Mouse (Mus musculus): ENCODE measurements at regions not wholly inside any gene's neighbourhood (a gene's known extent, or its start where the extent isn't known, plus 50 kb on each side); places are given as distances from the start of the nearest gene placed in this dataset.
A peak's percentile ranks its signal among the peaks of the same experiment; 100 is the strongest.
"Not testable (repeated sequence)": the region's sequence is repeated elsewhere in the genome, so short reads cannot be mapped to it uniquely, and the experiment has no call there.

- DNase-seq, result no peak
- Histone ChIP-seq H3K4me2 (no peak overlapping the region), H3K36me3 (ENCODE audit: insufficient read depth) (no peaks in the 10 kb centered on the region), H3K4me1 (ENCODE audit: insufficient read depth) (no peaks in the 10 kb centered on the region), H3K9me3 (ENCODE audit: low read depth, low read length) (no peaks in the 10 kb centered on the region), H3K27ac (ENCODE audit: low read depth) (no peak overlapping the region), H3K9ac (no peak overlapping the region), H3K4me3 (ENCODE audit: low read depth, low read length) (no peak overlapping the region), H3K27me3 (ENCODE audit: insufficient read depth, low read length) (no peaks in the 10 kb centered on the region)
- ATAC-seq (ENCODE audit: insufficient read depth), result no peak
- TF ChIP-seq CTCF (IDR thresholded peaks at IDR 0.05; ENCODE audit: low read depth), result no peak
- 57% methylated on average over 7 of the region's 7 CpGs for WGBS
These were observed 207.5 kb upstream of the Kcnj3 start for GRCm38 (mm10) chr2:55228131-55228797.

DNA sequence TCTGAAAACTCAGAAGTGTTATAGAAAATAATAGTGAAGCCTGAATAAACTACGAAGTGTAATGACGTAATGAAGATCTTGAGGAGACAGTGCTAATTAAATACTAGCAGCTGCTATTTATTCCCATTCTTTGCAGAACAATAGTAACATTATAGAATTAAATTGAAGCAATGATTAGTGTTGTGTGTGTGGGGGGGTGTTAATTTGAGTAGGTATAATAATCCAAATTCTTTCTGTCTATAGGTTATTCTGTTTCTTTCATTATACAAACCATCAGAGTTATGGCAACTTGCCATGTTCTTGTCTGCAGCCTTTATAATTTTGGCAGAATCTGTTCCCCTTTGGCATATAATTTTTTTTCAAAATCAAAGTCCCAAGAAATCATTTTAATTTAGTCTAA, 203.9 kb upstream of the Kcnj3 start:
- Histone ChIP-seq H3K4me1 (ENCODE audit: insufficient read depth) (no peaks in the 10 kb centered on the region), H3K4me3 (ENCODE audit: low read depth, low read length) (no peak overlapping the region), H3K4me2 (no peak overlapping the region), H3K9ac (no peak overlapping the region), H3K9me3 (ENCODE audit: low read depth, low read length) (no peaks in the 10 kb centered on the region), H3K27me3 (ENCODE audit: insufficient read depth, low read length) (no peaks in the 10 kb centered on the region), H3K27ac (ENCODE audit: low read depth) (no peak overlapping the region), H3K36me3 (ENCODE audit: insufficient read depth) (no peaks in the 10 kb centered on the region)
- no peak for TF ChIP-seq CTCF (IDR thresholded peaks at IDR 0.05; ENCODE audit: low read depth)
- no peak for ATAC-seq (ENCODE audit: insufficient read depth)
- WGBS, result 80% methylated on average over 2 of the region's 2 CpGs
- DNase-seq, result no peak

DNA sequence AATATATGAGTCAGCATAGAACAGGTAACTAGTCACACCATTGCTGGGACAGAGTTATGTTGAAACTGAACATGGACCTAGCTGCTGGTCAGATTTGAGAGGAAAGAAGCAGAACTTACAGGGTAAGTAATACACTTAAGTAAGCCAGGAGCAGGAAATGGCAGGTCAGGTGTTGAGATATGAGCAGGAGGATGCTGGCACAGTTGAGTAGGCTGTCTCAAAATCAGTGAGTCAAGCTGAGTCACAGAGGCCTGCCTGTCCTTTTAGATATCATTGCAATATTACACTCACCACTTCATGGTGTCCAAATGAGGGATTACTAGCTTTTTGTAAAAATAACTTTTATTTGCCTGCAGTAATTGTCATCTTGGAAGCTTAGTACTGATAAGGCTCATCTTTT, 182.6 kb upstream of the Kcnj3 start:
- Histone ChIP-seq H3K9ac (no peak overlapping the region), H3K36me3 (ENCODE audit: insufficient read depth) (no peaks in the 10 kb centered on the region), H3K27ac (ENCODE audit: low read depth) (no peak overlapping the region), H3K4me2 (no peak overlapping the region), H3K4me3 (ENCODE audit: low read depth, low read length) (no peak overlapping the region), H3K4me1 (ENCODE audit: insufficient read depth) (no peaks in the 10 kb centered on the region), H3K9me3 (ENCODE audit: low read depth, low read length) (no peaks in the 10 kb centered on the region), H3K27me3 (ENCODE audit: insufficient read depth, low read length) (no peaks in the 10 kb centered on the region)
- ATAC-seq (ENCODE audit: insufficient read depth) (no peak), DNase-seq (no peak)
- no peak for TF ChIP-seq CTCF (IDR thresholded peaks at IDR 0.05; ENCODE audit: low read depth)

DNA sequence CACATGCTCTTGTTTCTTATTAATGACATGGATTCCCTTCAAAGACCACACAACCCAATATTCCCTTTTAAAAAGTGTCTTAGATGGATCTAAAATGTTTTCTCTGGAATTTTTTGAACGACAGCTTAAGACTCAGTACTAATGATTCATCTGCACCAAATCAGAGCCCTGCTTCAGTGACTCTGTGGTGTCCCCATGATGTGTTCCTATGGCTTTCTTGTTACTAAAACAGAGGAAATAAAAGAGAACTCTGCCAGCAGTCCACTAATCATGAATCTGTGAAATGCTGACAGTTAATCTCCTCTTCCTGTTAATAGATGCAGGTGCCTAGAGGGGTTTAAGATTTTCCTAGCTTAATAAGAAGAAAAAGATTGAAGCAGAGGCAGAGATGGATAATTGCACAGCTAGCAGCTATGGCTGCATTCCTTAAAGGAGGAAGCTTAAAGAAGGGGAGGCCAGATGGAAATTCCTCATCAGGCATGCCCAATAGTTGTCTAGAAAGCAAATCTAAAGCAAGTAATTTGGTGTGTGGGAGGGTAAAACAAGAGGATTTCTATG, 173.0 kb upstream of the Kcnj3 start:
- Histone ChIP-seq H3K9ac (no peak overlapping the region), H3K36me3 (ENCODE audit: insufficient read depth) (no peaks in the 10 kb centered on the region), H3K27me3 (ENCODE audit: insufficient read depth, low read length) (no peaks in the 10 kb centered on the region), H3K9me3 (ENCODE audit: low read depth, low read length) (no peaks in the 10 kb centered on the region), H3K27ac (ENCODE audit: low read depth) (no peak overlapping the region), H3K4me3 (ENCODE audit: low read depth, low read length) (no peak overlapping the region), H3K4me2 (no peak overlapping the region), H3K4me1 (ENCODE audit: insufficient read depth) (no peaks in the 10 kb centered on the region)
- no peak for ATAC-seq (ENCODE audit: insufficient read depth)
- no peak for DNase-seq
- TF ChIP-seq CTCF (IDR thresholded peaks at IDR 0.05; ENCODE audit: low read depth), result no peak
- WGBS, result 49% methylated on average over 1 of the region's 1 CpGs

DNA sequence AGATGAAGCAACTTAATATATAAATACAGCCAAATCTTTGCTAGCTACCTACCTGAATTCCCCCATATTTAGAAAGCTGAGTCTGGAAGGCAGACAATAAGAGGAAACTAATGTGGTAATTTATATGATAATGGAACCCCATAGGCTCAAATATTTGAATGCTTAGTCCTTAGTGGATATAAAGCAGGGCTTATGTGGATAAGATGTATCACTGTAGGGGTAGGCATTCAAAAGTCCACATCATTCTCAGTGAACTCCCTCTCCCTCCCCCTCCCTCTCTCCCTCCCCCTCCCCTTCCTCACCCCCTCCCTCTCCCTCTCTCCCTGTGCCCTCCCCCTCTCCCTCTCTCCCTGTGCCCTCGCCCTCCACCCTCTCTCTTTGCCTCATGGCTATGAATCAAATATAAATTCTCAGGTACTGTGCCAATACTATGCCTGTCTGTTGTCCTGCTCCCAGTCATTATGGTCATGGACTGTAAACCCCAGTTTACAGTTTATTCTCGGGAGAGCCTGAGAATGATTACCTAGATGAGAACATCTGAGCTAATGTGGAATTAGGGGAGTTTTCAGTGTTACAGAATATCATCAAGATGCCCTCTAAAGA, 171.8 kb upstream of the Kcnj3 start:
- H3K4me1 ChIP-seq (ENCODE audit: insufficient read depth), result no peaks in the 10 kb centered on the region
- H3K27me3 ChIP-seq (ENCODE audit: insufficient read depth, low read length), result no peaks in the 10 kb centered on the region
- H3K36me3 ChIP-seq (ENCODE audit: insufficient read depth), result no peaks in the 10 kb centered on the region
- no peak overlapping the region for H3K4me2 ChIP-seq
- H3K4me3 ChIP-seq (ENCODE audit: low read depth, low read length), result no peak overlapping the region
- no peaks in the 10 kb centered on the region for H3K9me3 ChIP-seq (ENCODE audit: low read depth, low read length)
- DNase-seq (no peak), ATAC-seq (ENCODE audit: insufficient read depth) (no peak)
- TF ChIP-seq CTCF (IDR thresholded peaks at IDR 0.05; ENCODE audit: low read depth), result no peak
- 73% methylated on average over 1 of the region's 2 CpGs for WGBS
- H3K9ac ChIP-seq, result no peak overlapping the region
- no peak overlapping the region for H3K27ac ChIP-seq (ENCODE audit: low read depth)

DNA sequence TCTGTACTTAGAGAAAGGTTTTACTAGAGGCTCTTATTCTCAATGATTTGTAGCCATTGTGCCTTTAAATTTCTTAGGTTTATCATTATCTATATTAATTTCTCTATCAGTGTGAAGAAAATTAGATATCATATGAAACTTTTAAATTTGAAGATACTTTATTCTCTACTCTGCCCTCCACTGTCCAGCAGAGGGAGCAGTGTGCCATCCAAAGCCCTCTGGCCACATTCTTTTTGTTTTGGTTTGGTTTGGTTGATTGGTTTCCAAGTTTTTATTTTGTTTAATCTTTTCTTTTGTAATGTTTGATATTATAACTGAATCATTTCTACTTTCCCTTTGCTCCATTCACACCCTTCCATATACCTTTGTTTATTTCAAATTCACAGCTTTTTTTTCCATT, 129.4 kb upstream of the Kcnj3 start:
- Histone ChIP-seq H3K27me3 (ENCODE audit: insufficient read depth, low read length) (no peaks in the 10 kb centered on the region), H3K9ac (no peak overlapping the region), H3K4me2 (no peak overlapping the region), H3K36me3 (ENCODE audit: insufficient read depth) (no peaks in the 10 kb centered on the region), H3K27ac (ENCODE audit: low read depth) (no peak overlapping the region), H3K9me3 (ENCODE audit: low read depth, low read length) (no peaks in the 10 kb centered on the region), H3K4me3 (ENCODE audit: low read depth, low read length) (no peak overlapping the region), H3K4me1 (ENCODE audit: insufficient read depth) (no peaks in the 10 kb centered on the region)
- DNase-seq (peak; percentile 61), ATAC-seq (ENCODE audit: insufficient read depth) (no peak)
- peak; percentile 64 for TF ChIP-seq CTCF (IDR thresholded peaks at IDR 0.05; ENCODE audit: low read depth)

DNA sequence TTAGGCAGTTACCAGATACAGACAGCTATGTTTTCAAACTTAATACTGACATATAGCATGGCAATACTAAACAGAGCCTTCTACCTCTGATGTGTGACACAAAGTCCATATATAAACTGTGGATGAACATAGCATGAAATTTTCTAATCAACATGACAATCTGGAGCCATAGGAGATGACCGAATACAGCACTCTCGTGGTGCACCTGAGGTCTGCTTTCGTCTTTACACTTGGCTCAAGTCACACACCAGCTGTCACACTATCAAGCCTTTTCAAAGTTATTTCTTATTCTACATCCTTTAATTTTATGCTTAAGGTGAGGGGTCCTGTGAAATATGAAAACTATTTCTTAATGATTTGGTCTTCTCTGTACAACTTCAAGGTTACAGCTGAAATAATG, 120.1 kb upstream of the Kcnj3 start:
- DNase-seq (no peak), ATAC-seq (ENCODE audit: insufficient read depth) (no peak)
- no peak for TF ChIP-seq CTCF (IDR thresholded peaks at IDR 0.05; ENCODE audit: low read depth)
- H3K4me2 ChIP-seq, result no peak overlapping the region
- H3K9ac ChIP-seq, result no peak overlapping the region
- no peak overlapping the region for H3K4me3 ChIP-seq (ENCODE audit: low read depth, low read length)
- no peaks in the 10 kb centered on the region for H3K36me3 ChIP-seq (ENCODE audit: insufficient read depth)
- H3K4me1 ChIP-seq (ENCODE audit: insufficient read depth), result no peaks in the 10 kb centered on the region
- H3K27ac ChIP-seq (ENCODE audit: low read depth), result no peak overlapping the region
- 80% methylated on average over 3 of the region's 3 CpGs for WGBS
- H3K27me3 ChIP-seq (ENCODE audit: insufficient read depth, low read length), result no peaks in the 10 kb centered on the region
- no peaks in the 10 kb centered on the region for H3K9me3 ChIP-seq (ENCODE audit: low read depth, low read length)

DNA sequence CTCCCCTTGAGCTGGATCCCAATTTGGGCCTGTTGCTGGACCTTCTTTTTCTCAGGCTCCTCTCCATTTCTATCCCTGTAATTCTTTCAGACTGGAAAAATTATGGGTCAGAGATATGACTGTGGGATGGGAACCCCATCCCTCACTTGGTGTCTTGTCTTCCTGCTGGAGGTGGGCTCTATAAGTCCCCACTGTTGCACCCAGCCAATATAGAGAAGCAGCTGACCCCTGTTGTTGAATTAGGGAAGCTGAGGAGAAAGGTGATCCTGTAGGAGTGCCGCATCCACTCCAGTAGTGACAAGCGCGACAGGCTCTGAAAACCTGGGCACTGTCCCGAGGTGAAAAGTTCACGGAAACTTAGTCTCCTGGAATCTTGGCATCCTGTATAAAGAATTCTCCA, 81.7 kb upstream of the Kcnj3 start:
- H3K4me2 ChIP-seq; H3K9me3 ChIP-seq (ENCODE audit: low read depth, low read length); ATAC-seq (ENCODE audit: insufficient read depth); H3K27me3 ChIP-seq (ENCODE audit: insufficient read depth, low read length); H3K9ac ChIP-seq; H3K36me3 ChIP-seq (ENCODE audit: insufficient read depth); DNase-seq; H3K4me3 ChIP-seq (ENCODE audit: low read depth, low read length); H3K4me1 ChIP-seq (ENCODE audit: insufficient read depth); H3K27ac ChIP-seq (ENCODE audit: low read depth): not testable (repeated sequence)
- WGBS, result 77% methylated on average over 5 of the region's 5 CpGs

Measured in lung, embryonic 14.5 days (tissue).